Comparison of ENCODE assay signal across 7 mouse cellular contexts in genomic region chr15:85969707-85970153, GRCm38 (mm10).
A peak's percentile ranks its signal among the peaks of the same experiment; 100 is the strongest.
DNase-seq lines count a peak whose midpoint lies in the region; ATAC-seq and TF ChIP-seq lines count a peak whose summit lies in the region.

No protein-coding gene starts in this region.

- DNase-seq in 416B (ENCODE audit: low read depth) = peak; percentile 96
- no peak for DNase-seq in G1E (ENCODE audit: low spot score)
- peak; percentile 68 for DNase-seq in forebrain, embryonic 11.5 days (ENCODE audit: low spot score)
- DNase-seq in thymus, postnatal 36 days = no peak
- no peak for DNase-seq in layer of hippocampus, adult 2 months (ENCODE audit: low spot score in 2 of 2)

- TF ChIP-seq CTCF in G1E (IDR thresholded peaks at IDR 0.05; ENCODE audit: low read depth, low read length) = no peak
- no peak for TF ChIP-seq CTCF in layer of hippocampus, adult 2 months (conservative IDR thresholded peaks at IDR 0.05)

- WGBS in forebrain, embryonic 11.5 days = 67% methylated on average over 3 of the region's 3 CpGs
- WGBS in hindbrain, embryonic 16.5 days = 28% methylated on average over 3 of the region's 3 CpGs
- 17% methylated on average over 3 of the region's 3 CpGs for WGBS in lung, embryonic 16.5 days

- H3K4me3 ChIP-seq in G1E (ENCODE audit: low read depth, low read length) = no peak overlapping the region
- H3K4me3 ChIP-seq in forebrain, embryonic 11.5 days (ENCODE audit: low read depth, low read length) = no peak overlapping the region
- no peak overlapping the region for H3K4me3 ChIP-seq in hindbrain, embryonic 16.5 days (ENCODE audit: low read length)
- no peak overlapping the region for H3K4me3 ChIP-seq in lung, embryonic 16.5 days (ENCODE audit: low read length)
- H3K4me3 ChIP-seq in layer of hippocampus, adult 2 months = no peak overlapping the region

- H3K36me3 ChIP-seq in G1E (replicated peaks) = no peaks in the 10 kb centered on the region
- no peaks in the 10 kb centered on the region for H3K36me3 ChIP-seq in forebrain, embryonic 11.5 days (ENCODE audit: control insufficient read depth, insufficient read depth, low read length)
- no peaks in the 10 kb centered on the region for H3K36me3 ChIP-seq in hindbrain, embryonic 16.5 days (ENCODE audit: control insufficient read depth, insufficient read depth, low read length)
- H3K36me3 ChIP-seq in lung, embryonic 16.5 days (ENCODE audit: control insufficient read depth, insufficient read depth, low read length) = no peaks in the 10 kb centered on the region

- peaks cover 13% of the 10 kb centered on the region; the same call in 1 of the 2 replicates for H3K27me3 ChIP-seq in G1E (ENCODE audit: insufficient read depth, low read length)
- no peaks in the 10 kb centered on the region for H3K27me3 ChIP-seq in forebrain, embryonic 11.5 days (ENCODE audit: control insufficient read depth, insufficient read depth, low read length)
- H3K27me3 ChIP-seq in hindbrain, embryonic 16.5 days (replicated peaks; ENCODE audit: control insufficient read depth, insufficient read depth, low read length) = no peaks in the 10 kb centered on the region
- H3K27me3 ChIP-seq in lung, embryonic 16.5 days (ENCODE audit: control insufficient read depth, insufficient read depth, low read depth, low read length) = no peaks in the 10 kb centered on the region

- H3K4me2 ChIP-seq in forebrain, embryonic 11.5 days (ENCODE audit: low read depth, low read length, severe bottlenecking) = no peak overlapping the region
- H3K4me2 ChIP-seq in hindbrain, embryonic 16.5 days (ENCODE audit: low read length) = no peak overlapping the region
- peak overlapping the region; percentile 18 for H3K4me2 ChIP-seq in lung, embryonic 16.5 days (ENCODE audit: low read depth, low read length)

- peak; percentile 41; the same call in 1 of the 2 replicates for ATAC-seq in G1E (ENCODE audit: extremely low read depth, insufficient number of reproducible peaks, low FRiP score, poor library complexity, severe bottlenecking)
- peak; percentile 70 for ATAC-seq in forebrain, embryonic 11.5 days (replicated peaks; ENCODE audit: low FRiP score)
- peak; percentile 43; the same call in 1 of the 2 replicates for ATAC-seq in hindbrain, embryonic 16.5 days
- peak; percentile 90 for ATAC-seq in lung, embryonic 16.5 days (ENCODE audit: low read depth)

- no peak overlapping the region for H3K27ac ChIP-seq in forebrain, embryonic 11.5 days (ENCODE audit: low read depth, low read length)
- no peak overlapping the region for H3K27ac ChIP-seq in hindbrain, embryonic 16.5 days (ENCODE audit: low read depth, low read length)
- peak overlapping the region; percentile 92 for H3K27ac ChIP-seq in lung, embryonic 16.5 days (ENCODE audit: low read length)
- no peak overlapping the region for H3K27ac ChIP-seq in layer of hippocampus, adult 2 months

- H3K9ac ChIP-seq in forebrain, embryonic 11.5 days (ENCODE audit: low read length) = no peak overlapping the region
- no peak overlapping the region for H3K9ac ChIP-seq in hindbrain, embryonic 16.5 days (ENCODE audit: low read depth, low read length)
- no peak overlapping the region for H3K9ac ChIP-seq in lung, embryonic 16.5 days (ENCODE audit: low read length)

- H3K4me1 ChIP-seq in G1E (ENCODE audit: insufficient read depth, low read depth, low read length) = peaks cover 18% of the 10 kb centered on the region
- H3K4me1 ChIP-seq in forebrain, embryonic 11.5 days (replicated peaks; ENCODE audit: control insufficient read depth, insufficient read depth, low read length) = peaks cover 5% of the 10 kb centered on the region
- H3K4me1 ChIP-seq in hindbrain, embryonic 16.5 days (ENCODE audit: control insufficient read depth, insufficient read depth, low read depth, low read length) = peaks cover 8% of the 10 kb centered on the region
- peaks cover 33% of the 10 kb centered on the region for H3K4me1 ChIP-seq in lung, embryonic 16.5 days (replicated peaks; ENCODE audit: control insufficient read depth, insufficient read depth, low read length)

- no peaks in the 10 kb centered on the region for H3K9me3 ChIP-seq in G1E (replicated peaks)
- no peaks in the 10 kb centered on the region for H3K9me3 ChIP-seq in forebrain, embryonic 11.5 days (ENCODE audit: control insufficient read depth, low read length)
- no peaks in the 10 kb centered on the region for H3K9me3 ChIP-seq in hindbrain, embryonic 16.5 days (ENCODE audit: control insufficient read depth, low read length)
- no peaks in the 10 kb centered on the region for H3K9me3 ChIP-seq in lung, embryonic 16.5 days (ENCODE audit: control insufficient read depth, low read length)

Comparison
In these comparisons a context has a peak if more than half of its experiments do, and no peak if none do; other contexts are left out.
1. DNase-seq: peak in 416B (single experiment) and forebrain, embryonic 11.5 days (single experiment); none in G1E (single experiment), thymus, postnatal 36 days (0 of 2) and layer of hippocampus, adult 2 months (0 of 2).
2. Peak in every context shown above with its lines, with median percentiles within 50 percentile points of each other: ATAC-seq.